Mouse (Mus musculus): Measurements from ENCODE around the gene Loxl1.

- no peak for TF ChIP-seq CTCF (IDR thresholded peaks at IDR 0.05; ENCODE audit: control insufficient read depth, insufficient read depth, low read length)
- TF ChIP-seq POLR2A (IDR thresholded peaks at IDR 0.05; ENCODE audit: borderline replicate concordance, control insufficient read depth, low read depth, low read length), result no peak
Observed at GRCm38 (mm10) chr9:58297961-58298477, 15.0 kb downstream of the Loxl1 start.

Measured in bone marrow, adult 2 months (tissue).